Mouse (Mus musculus): ENCODE results near the gene Sipa1l2. TPM values are rescaled to one million over a fixed set of nuclear protein-coding genes. Genes with fewer than 3 reads are reported as not detected.

Gene Sipa1l2
- total RNA-seq, 2 experiments from 2014 or later, result 1.4 to 1.9 TPM

DNA sequence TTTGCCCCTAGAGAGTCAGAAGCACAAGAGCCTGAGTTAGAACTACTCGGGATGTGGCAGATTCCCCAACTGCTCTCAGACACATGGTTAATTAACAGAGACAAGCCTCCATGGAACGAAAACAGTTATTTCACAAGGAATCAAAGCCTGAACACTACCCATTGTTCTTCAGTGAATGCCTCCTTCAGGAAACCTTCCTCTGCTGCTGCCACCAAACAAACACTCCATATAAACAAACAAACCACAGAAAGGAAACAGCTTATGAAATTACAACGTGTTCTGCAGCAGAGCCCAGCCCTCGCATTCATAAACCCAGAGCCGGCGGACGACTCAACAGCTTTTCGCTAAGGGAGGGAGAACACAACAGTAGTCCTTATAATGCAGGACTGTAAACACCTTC lies 52.2 kb downstream of the Sipa1l2 start:
- no peak for ATAC-seq (replicated peaks; ENCODE audit: poor library complexity, severe bottlenecking)

DNA sequence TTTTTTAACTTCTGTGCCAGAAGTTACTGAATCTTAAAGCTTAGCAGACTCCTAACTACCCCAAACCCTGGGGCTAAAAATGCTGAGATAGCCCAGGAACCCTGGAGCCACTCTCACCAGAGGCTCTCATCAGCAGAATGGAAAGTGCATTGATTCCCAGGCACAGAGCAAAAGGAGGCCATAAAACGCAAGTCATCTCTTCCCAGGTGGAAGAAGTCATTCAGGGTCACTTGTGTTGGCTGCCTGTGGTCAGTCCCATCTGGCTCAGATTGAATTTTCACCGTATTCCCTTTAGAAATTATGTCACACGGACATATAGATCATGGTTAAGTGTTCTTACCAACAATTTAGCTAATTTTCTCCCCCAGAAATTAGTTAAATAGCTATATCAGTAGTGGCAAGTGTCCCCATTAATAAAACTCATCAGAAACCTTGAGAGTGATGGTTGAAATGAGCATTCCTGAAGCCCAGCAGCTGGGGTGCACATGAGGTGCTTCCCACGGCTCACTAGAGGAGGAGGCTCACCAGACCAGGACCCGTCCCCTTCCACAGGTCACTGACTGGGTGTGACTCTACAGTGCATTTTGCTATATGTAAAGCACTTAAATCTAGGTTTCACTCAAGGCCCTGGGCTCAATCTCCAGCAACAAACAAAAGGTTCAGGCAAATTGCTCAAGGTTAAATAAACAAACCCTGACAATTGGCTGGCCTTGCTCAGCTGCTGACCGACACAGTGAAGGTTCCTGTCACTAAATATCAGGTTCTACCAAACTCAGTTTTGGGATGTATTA lies 53.3 kb downstream of the Sipa1l2 start:
- no peak for ATAC-seq (replicated peaks; ENCODE audit: poor library complexity, severe bottlenecking)

DNA sequence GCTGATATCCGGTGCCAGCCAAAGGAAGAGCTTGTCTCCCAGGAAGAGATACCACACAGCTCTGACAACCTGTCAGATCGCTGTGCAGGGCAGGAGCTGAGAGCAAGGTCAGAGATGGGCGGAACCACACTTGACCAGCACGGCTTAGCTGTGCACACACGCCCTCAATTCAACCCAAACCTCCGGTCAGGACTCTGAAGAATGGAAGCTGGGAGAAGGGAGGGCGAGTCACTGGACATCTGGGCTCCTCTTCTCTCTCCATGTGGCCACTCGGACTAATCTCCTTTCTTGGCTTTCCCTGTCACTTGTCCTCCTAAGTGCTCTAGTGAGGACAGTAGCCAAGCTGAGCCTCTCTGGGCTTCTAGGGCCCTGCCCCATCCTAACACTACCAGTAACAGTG lies 53.9 kb downstream of the Sipa1l2 start:
- ATAC-seq (replicated peaks; ENCODE audit: poor library complexity, severe bottlenecking), result no peak

DNA sequence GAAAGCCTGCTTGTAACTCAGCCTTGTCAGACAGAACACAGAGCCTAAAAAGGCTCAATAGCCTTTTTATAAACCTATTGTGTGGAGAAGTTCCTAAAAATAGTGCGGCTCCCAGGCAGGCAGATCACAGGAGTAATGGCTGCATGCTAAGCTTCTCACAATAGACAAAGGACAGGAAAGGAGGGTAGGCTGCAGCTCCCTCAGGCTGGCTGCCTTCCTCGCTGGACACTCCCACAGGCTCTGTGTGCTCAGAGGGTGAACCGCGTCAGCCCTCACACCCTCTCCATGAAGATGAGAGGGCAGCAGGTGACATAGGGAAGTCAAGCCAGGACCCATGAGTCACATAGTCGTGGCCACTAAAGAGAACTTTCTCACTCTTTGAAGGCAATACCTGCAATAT lies 55.7 kb downstream of the Sipa1l2 start:
- no peak for ATAC-seq (replicated peaks; ENCODE audit: poor library complexity, severe bottlenecking)

DNA sequence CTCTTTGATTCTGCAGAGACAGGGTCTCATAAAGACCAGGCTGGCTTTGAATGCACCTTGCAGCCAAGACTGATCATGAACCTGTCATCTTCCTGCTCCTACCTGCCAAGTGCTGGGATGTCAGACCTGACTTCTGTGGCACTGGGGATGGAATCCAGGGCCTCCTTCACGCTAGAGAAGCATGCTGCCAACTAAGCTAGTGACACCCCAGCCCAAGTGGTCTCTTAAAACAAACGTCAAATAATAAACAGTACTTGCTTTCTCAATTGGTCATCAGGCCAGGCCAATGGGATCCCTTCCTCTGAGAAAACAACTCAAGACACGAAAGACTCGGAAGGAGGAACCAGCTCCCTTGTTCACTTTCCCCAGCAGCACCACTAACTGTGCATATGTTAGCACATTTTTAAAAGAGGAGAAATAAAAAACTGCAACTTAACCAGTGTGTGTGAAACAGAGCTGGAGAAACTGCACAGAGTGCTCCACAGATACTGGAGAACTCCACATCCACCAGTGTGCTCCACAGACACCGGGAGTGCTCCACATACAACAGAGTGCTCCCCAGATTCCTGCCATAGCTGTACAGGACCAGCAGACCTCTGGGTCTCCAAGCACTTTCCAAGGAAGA lies 56.3 kb downstream of the Sipa1l2 start:
- ATAC-seq (replicated peaks; ENCODE audit: poor library complexity, severe bottlenecking), result no peak

DNA sequence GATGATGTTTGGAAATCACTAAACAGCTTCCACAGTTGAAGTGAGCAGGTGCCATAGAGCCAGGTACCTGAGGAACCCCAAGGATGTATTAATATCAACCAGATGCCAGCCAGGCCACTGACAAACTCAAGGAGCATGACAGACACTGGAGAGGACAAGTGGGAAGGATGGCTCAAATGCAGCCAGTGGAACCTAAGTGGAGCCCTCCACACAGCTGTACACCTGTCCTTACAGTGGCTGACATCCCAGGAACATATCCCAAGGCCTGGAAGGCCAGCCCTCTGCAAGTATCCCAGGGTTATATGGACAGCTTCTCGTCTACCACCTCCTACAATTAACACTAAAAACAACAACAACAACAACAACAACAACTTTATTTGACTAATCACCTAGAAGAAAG lies 57.0 kb downstream of the Sipa1l2 start:
- ATAC-seq (replicated peaks; ENCODE audit: poor library complexity, severe bottlenecking), result no peak

DNA sequence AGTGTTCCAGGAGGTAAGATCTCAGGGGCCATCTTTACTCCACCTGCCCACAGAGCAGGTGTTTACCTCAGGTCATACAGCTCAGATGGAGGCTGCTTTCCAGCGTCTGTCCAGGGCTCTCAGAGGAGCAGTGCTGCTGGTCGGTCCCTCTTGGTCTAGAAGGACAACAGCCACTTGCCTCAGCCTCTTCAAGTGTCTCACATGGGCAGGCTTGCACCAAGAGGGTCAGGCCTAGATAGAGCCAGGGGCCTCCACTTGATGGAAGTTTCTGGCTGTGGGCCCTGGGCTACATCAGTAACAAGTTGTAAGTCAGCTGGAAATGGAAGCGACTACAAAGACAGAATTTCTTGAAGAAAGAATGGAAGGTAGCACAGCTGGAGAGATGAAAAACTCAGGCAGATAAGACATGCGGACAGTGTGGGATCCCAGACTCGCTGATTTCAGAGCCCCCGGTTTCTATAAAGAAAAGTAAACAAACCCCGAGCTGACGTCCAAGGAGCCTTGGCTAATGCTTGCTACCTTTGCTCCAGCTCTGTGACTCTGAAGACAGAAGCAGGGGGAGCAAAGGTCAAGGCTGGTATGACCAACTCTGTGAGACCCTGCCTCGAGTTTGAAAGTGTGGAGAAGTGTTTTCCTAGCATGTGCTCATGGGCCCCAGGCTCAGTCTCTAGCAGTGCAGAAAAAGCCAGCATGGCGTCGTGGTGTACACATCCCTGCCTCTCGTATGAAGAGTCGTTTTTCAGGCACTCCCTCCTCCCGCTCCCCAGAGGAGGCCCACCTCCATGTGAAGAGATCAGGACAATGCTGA lies 58.5 kb downstream of the Sipa1l2 start:
- ATAC-seq (replicated peaks; ENCODE audit: poor library complexity, severe bottlenecking), result no peak

DNA sequence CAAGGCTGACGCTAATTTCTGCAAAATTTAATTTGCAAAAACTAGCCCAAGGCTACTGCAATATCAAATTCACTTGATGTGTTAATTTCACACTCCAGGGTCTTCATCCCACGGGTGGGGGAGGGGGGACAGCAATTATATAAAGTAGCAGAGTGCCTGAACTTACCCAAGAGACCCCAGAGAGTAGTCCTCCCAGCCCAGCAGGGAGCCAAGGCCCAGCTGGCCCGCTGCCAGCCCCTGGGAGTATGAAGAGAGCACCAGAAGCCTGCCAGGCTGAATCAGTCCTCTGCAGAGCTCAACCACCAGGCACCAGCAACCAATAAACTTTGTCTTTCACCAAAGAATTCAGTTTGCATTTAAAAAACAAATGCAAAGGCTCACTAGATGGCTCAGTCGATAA lies 59.8 kb downstream of the Sipa1l2 start:
- ATAC-seq (replicated peaks; ENCODE audit: poor library complexity, severe bottlenecking), result no peak

DNA sequence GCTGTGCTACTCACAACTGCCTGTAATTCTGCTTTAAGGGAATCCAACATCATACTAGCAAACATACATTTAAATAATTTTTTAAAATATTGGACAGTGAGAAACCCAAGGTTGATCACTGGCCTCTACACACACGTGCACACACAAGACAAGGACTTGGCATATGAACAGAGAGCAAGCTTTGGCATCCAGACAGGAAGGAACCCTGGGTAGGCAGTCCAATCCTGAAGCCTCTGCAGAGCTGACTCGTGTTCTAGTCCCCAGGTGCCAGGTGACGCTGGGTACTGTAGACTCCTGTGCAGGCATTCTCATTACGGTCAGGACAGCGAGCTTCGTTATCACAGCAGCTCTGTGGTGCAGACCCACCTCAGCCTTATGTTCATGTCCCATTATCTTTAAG lies 60.4 kb downstream of the Sipa1l2 start:
- no peak for ATAC-seq (replicated peaks; ENCODE audit: poor library complexity, severe bottlenecking)

DNA sequence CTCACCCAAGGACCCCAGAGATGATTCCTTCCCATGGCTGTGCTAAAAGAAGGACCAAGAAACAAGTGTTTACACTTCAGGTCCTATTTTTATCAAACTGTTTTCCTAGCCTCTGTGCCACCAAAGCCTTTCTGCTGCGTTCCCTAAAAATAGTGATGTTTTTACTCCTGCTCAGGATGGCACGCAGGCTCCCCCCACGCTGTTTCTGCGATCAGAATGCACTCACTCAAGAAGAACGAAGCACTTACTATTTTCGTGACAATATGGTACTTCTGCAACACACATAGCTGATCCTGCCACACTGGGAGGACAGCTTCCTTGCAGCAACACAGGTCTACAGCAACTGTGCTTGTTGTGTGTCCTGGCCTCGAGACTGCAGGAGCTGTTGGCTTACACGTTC lies 62.3 kb downstream of the Sipa1l2 start:
- ATAC-seq (replicated peaks; ENCODE audit: poor library complexity, severe bottlenecking), result no peak

DNA sequence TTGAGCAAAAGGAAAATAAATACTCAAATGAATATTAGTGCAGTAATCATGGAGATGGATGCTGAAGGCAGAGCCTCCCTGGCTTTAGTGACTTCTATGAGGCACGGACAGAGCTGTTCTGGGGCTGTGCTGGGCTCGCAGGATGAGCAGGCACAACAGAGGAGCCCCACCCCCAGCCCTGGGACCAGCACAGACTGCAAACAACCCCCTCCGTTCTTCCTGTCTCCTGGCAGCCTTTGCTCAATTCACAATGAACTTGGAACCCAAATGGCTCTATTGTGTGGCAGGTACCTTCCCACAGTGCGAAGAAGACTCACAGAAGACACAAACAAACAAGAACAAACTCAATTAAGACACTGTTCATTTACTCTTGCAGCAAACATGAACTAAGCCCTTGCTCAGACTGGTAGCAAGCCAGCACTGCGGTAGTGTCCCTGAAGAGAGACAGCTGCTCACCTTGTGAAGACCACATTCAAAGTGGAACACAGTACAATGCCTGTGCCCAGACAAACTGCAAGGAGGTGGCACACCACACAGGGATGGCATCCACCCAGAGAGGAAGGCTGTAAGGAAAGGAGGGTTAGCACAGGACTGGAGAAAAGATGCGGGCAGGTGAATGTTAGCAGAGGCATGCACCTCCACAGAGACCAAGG lies 64.9 kb downstream of the Sipa1l2 start:
- ATAC-seq (replicated peaks; ENCODE audit: poor library complexity, severe bottlenecking), result no peak

DNA sequence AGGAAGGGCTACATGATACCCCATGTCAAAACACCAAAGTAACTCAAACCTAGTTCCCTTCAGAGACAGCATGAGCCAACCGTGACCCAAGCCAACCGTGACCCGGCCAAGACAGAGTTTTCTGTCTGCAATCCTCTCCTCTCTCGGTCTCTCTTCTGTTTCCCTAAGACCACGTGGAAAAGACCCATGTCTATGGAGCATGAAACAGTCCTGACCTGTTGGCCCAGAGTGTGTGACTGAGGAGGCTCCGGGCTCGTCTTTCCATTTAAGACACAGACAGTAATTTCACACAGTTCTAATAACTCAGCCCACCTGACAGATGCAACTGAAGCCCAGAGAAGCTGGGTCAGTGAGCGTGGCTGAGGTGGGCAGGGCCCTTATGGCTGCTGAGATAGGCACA lies 65.8 kb downstream of the Sipa1l2 start:
- ATAC-seq (replicated peaks; ENCODE audit: poor library complexity, severe bottlenecking), result no peak

DNA sequence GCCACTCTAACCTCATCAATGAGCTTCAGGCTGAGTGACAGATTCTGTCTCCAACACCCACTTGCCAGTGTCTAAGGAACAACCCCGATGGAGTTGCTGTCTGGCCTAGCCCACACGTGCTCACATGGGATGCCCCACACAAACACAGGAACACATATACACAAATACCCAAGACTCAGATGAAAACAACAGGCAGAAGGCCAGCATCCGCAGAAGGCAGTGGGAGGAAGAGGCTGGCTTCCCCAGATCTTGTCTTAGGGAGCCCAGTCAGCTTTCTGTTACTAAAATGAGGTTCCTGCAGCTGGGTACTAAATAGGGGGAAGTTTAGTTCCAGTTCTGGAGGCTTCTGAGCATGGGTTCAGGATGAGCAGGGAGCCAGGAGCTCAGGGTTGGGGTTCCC lies 66.8 kb downstream of the Sipa1l2 start:
- no peak for ATAC-seq (replicated peaks; ENCODE audit: poor library complexity, severe bottlenecking)

DNA sequence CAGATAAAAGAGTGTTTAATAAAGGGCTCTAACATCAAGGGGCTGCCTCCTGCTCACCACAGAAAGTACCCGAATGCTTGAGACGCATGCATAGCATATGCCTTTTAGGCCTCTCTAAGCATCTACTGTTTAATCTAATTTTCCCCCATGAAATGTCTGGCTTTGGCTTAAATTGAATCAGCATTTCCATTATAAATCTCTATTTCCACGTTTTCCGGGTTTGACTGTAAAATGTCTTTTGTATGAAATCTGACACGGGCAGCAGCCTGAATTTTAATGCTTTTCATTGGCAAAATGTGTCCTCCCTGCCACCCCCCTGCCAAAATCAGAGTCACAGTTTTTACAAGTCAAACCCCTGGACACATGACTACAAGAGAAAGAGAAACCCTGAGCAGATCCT lies 69.6 kb downstream of the Sipa1l2 start:
- no peak for ATAC-seq (replicated peaks; ENCODE audit: poor library complexity, severe bottlenecking)

DNA sequence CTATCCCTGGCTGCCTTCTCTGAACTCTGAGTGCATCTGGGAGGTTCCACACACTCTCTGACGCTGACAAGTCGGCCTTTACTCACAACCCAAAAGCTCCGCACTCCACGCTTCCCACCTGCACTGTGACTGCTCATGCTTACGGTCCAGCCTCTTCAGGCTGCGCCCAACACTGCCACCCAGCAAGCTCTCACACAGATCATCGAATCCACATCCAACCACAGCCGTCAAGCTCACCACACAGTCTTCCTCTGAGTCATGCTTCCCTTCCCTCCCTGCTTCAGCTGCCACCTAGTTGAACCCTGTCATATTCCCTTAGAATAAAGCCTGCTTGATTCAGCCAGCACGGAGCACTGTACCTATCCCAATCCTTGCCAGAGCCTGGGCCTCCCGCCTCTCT lies 71.1 kb downstream of the Sipa1l2 start:
- ATAC-seq (replicated peaks; ENCODE audit: poor library complexity, severe bottlenecking), result peak; percentile 86

DNA sequence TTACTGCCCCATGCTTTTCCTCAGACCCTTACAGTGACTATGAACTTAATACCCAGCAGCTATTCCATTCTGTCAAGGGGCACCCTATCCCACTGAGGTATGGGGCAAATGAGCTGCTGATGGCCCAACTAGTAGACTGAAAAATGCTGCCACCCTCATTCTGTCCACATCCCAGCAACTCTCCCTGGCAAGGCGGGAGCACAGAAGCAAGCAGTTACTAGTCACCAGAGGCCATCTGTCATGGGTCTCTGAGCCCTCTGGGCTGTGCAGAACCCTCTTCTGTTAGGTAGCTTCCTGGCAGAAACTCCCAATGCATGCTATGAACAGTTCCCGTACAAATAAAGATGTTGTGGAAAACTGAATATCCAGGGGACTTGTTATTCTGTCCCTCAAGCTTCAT lies 74.1 kb downstream of the Sipa1l2 start:
- ATAC-seq (replicated peaks; ENCODE audit: poor library complexity, severe bottlenecking), result no peak

DNA sequence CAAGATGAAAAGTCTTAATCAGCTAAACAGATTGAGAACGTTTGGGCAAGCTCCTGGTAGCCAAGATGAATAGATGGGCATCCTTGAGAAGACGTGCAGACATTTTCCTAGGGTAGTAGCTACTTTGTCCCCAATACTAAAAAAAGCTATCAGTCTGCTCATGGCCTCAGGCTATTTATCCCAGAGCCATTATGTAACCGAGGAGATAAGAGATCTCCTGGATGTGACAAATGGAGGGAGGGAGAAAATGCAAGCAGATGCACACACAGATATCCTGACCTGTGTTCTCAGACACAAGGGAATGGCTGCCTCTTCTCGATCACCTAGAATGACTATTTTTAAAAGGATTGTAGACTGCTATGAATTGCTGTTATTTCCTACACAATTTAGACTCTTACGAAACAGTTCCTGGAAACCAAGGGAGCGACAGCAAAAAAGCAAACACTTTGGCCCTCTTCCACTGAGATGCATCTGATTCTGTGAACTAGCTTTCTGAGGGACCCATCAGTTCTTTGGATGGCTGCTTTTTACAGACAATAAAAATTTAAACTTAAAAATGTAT lies 76.3 kb downstream of the Sipa1l2 start:
- no peak for ATAC-seq (replicated peaks; ENCODE audit: poor library complexity, severe bottlenecking)

DNA sequence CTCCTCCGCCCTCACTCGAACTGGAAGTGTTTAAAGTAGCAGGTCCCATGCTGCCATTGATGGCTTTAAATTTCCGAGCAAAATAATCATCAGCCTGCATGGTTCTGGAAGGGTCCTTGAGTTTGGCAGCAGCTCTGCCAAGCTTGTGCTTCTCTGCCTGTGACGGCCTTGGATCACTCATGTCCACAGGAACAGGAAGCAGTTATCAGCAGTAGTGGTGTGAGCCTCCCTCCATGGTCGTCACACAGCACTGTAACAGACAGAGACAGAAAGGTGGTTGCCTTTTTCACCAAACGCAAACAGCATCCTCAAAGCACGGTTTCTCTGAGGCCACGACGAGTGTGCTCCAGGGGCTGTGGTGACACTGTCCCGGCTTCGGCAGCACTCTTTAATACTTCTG lies 77.2 kb downstream of the Sipa1l2 start:
- ATAC-seq (replicated peaks; ENCODE audit: poor library complexity, severe bottlenecking), result no peak

DNA sequence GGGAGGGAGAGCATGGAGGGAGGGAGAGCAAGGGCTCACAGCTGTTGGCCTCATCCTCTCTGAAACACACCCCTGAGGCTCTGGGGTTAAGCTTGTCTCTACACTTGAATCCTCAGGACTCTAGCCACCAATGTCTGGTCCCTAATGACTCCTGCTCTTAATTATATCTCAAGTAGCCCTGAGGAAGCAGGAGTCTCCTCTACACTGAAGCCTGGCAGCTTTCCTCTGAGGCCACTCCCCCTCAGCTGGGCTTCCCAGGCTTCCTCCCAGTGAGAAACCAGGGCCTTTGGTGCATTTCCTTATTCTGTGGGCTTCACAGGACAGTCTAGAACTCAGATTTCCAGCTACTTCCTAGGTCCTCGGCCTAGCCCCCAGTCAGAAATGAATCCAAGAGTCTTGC lies 80.9 kb downstream of the Sipa1l2 start:
- peak; percentile 51; the same call in 1 of the 2 replicates for ATAC-seq (replicated peaks; ENCODE audit: poor library complexity, severe bottlenecking)

DNA sequence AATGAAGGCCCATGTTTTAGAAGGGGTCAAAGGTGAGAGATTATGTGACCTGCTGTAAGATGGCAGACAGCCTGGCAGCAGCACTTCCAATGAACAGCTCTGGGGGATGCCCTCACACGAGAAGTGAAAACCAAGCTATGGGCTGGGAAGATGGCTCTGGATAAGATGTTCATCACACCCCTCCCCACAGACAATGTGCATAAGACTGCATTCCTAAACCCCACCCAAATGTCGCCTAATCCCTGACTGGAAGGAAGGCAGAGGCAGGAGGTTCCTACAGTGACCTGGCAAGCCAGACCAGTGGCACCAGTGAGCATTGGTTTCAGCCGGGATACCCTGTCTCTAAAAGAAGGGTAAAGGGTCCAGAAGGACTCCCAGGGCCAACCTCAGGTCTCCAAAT lies 83.9 kb downstream of the Sipa1l2 start:
- ATAC-seq (replicated peaks; ENCODE audit: poor library complexity, severe bottlenecking), result no peak

All from granulocyte monocyte progenitor cell, adult 5-6 weeks (primary cell).